Mouse (Mus musculus): ENCODE results near the gene Gm5155. TPM values are rescaled to one million over a fixed set of nuclear protein-coding genes. Genes with fewer than 3 reads are reported as not detected.

Gm5155 gene
- not detected for polyA plus RNA-seq (2017; shearing (Covaris generic))

DNA sequence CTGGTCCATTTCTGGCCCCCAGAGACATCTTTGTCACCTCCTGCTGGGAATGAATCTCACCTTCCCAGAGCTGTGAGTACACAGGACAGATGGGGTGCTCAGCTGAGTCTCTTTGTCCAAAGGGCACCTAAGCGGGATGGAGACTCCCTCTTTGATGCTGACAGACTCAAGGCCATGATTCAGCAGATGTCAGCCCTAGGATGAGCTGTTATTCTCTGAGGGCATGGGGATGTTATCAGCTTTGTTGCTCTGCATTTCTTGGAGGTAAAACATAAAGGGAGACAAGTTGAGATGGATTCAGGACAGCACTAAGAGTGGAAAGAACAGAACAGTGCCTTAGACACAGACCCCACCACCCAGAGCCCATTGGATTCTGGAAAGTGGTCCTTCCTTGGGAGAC, at the start of gene Gm5155:
Gene Gm5155, plus strand, starts transcription at position 301 of the 400 bp plus-strand sequence.

Other genes starting within 250 kb of the Gm5155 start
- gene Ceacam5, start 158.5 kb upstream of the Gm5155 start, polyA plus RNA-seq (2017; shearing (Covaris generic)): not detected
- not detected for gene Ceacam14, start 59.1 kb upstream of the Gm5155 start, polyA plus RNA-seq (2017; shearing (Covaris generic))
- gene Ceacam11, start 100.4 kb downstream of the Gm5155 start, polyA plus RNA-seq (2017; shearing (Covaris generic)): not detected
- not detected for gene Ceacam13, start 138.1 kb downstream of the Gm5155 start, polyA plus RNA-seq (2017; shearing (Covaris generic))
- not detected for gene Ceacam12, start 194.2 kb downstream of the Gm5155 start, polyA plus RNA-seq (2017; shearing (Covaris generic))

Measured in naive thymus-derived CD4-positive, alpha-beta T cell, adult 5 months (primary cell).